Mouse (Mus musculus) MEL (cell line): ENCODE results near the gene Vps72. TPM values are rescaled to one million over a fixed set of nuclear protein-coding genes. Genes with fewer than 3 reads are reported as not detected.

Source experiments
- DNase-seq: peaks from one replicate; pipeline ENCODE4 v3.0.0; 2011; ENCODE audit warnings: low read depth, low spot score
- H3K27ac ChIP-seq: 2 replicates; pipeline ENCODE4 v1.5.1; 2012; ENCODE audit warnings: low read depth, mild to moderate bottlenecking, control low read depth, low read length, moderate library complexity; ENCODE audit not compliant: control insufficient read depth
- H3K27me3 ChIP-seq, 2 experiments: fragments of 150-350 bp in 1 of 2; sonication (generic) in 1 of 2; 2 replicates each; pipeline ENCODE4 v1.6.1; 2012; ENCODE audit warnings: low read length in 2 of 2, mild to moderate bottlenecking in 2 of 2, improper control_type of control experiment in 1 of 2, moderate library complexity in 1 of 2; ENCODE audit not compliant: insufficient read depth in 2 of 2, control insufficient read depth in 1 of 2
- H3K36me3 ChIP-seq, 2 experiments: 2 replicates each; pipeline ENCODE4 v1.6.1; 2012 to 2014; ENCODE audit warnings: low read length in 2 of 2, improper control_type of control experiment in 1 of 2, inconsistent platforms in 1 of 2, mild to moderate bottlenecking in 1 of 2; ENCODE audit not compliant: insufficient read depth in 2 of 2, control insufficient read depth in 1 of 2
- H3K4me1 ChIP-seq, 2 experiments: fragments of 150-350 bp in 1 of 2; sonication (generic) in 1 of 2; 2 replicates each; pipeline ENCODE4 v1.6.1; 2012; ENCODE audit warnings: low read length in 2 of 2, improper control_type of control experiment in 1 of 2, mild to moderate bottlenecking in 1 of 2; ENCODE audit not compliant: insufficient read depth in 2 of 2, control insufficient read depth in 1 of 2
- H3K4me3 ChIP-seq, 2 experiments: fragments of 150-350 bp in 1 of 2; sonication (generic) in 1 of 2; 2 replicates each; pipeline ENCODE4 v1.5.1; 2012; ENCODE audit warnings: low read depth in 2 of 2, low read length in 2 of 2, mild to moderate bottlenecking in 2 of 2, moderate library complexity in 2 of 2, control low read depth in 1 of 2, improper control_type of control experiment in 1 of 2; ENCODE audit not compliant: control insufficient read depth in 1 of 2, insufficient read depth in 1 of 2
- H3K79me2 ChIP-seq: 2 replicates; pipeline ENCODE4 v1.6.1; 2012; ENCODE audit warnings: mild to moderate bottlenecking, low read length, moderate library complexity; ENCODE audit not compliant: control insufficient read depth, poor library complexity, insufficient read depth
- H3K9ac ChIP-seq: 2 replicates; pipeline ENCODE4 v1.6.1; 2012; ENCODE audit warnings: low read depth, mild to moderate bottlenecking, control low read depth, low read length, moderate library complexity; ENCODE audit not compliant: control insufficient read depth, poor library complexity, severe bottlenecking
- H3K9me3 ChIP-seq: fragments of 150-350 bp; sonication (generic); replicated peaks from 2 replicates; pipeline ENCODE4 v1.6.1; 2012; ENCODE audit warnings: mild to moderate bottlenecking, low read length, improper control_type of control experiment, moderate library complexity; ENCODE audit not compliant: insufficient read depth
- CHD1 ChIP-seq: IDR thresholded peaks from 2 replicates; pipeline ENCODE4 v1.6.1; 2012; ENCODE audit warnings: low read depth, mild to moderate bottlenecking, inconsistent platforms, low read length, improper control_type of control experiment
- CTCF ChIP-seq, 3 experiments: IDR thresholded peaks in 2 of 3; conservative IDR thresholded peaks in 1 of 3; 2 replicates each; pipeline ENCODE4 v1.5.1; 2011 to 2012; ENCODE audit warnings: low read length in 3 of 3, low read depth in 2 of 3, mild to moderate bottlenecking in 2 of 3, improper control_type of control experiment in 1 of 3, inconsistent platforms in 1 of 3, mixed read lengths in 1 of 3, moderate library complexity in 1 of 3; ENCODE audit not compliant: control insufficient read depth in 1 of 3, insufficient read depth in 1 of 3, poor library complexity in 1 of 3, severe bottlenecking in 1 of 3
- E2F4 ChIP-seq: IDR thresholded peaks from 2 replicates; pipeline ENCODE4 v1.6.1; 2011; ENCODE audit warnings: low read depth, low read length, improper control_type of control experiment, borderline replicate concordance
- EP300 ChIP-seq, 2 experiments: IDR thresholded peaks; 2 replicates each; pipeline ENCODE4 v1.6.1; 2011; ENCODE audit warnings: improper control_type of control experiment in 2 of 2, low read length in 2 of 2, low read depth in 1 of 2, mild to moderate bottlenecking in 1 of 2
- GABPA ChIP-seq: IDR thresholded peaks from 2 replicates; pipeline ENCODE4 v1.6.1; 2012; ENCODE audit warnings: low read depth, mild to moderate bottlenecking, inconsistent platforms, low read length, improper control_type of control experiment, moderate library complexity
- HCFC1 ChIP-seq: IDR thresholded peaks from 2 replicates; pipeline ENCODE4 v1.6.1; 2012; ENCODE audit warnings: low read depth, mild to moderate bottlenecking, inconsistent platforms, low read length, improper control_type of control experiment, moderate library complexity
- JUND ChIP-seq: IDR thresholded peaks from 2 replicates; pipeline ENCODE4 v1.6.1; 2011; ENCODE audit warnings: low read depth, mild to moderate bottlenecking, improper control_type of control experiment, low read length
- MAFK ChIP-seq: IDR thresholded peaks from 2 replicates; pipeline ENCODE4 v1.6.1; 2011; ENCODE audit warnings: low read depth, mild to moderate bottlenecking, low read length, improper control_type of control experiment, borderline replicate concordance
- MAX ChIP-seq: IDR thresholded peaks from 2 replicates; pipeline ENCODE4 v1.6.1; 2011; ENCODE audit warnings: low read length, improper control_type of control experiment
- MEF2A ChIP-seq: IDR thresholded peaks from 2 replicates; pipeline ENCODE4 v1.6.1; 2014; ENCODE audit warnings: low read depth, mild to moderate bottlenecking, inconsistent platforms, low read length, improper control_type of control experiment; ENCODE audit not compliant: poor library complexity, insufficient replicate concordance, severe bottlenecking; ENCODE audit errors: extremely low read depth
- NELFE ChIP-seq: IDR thresholded peaks from 2 replicates; pipeline ENCODE4 v1.6.1; 2011; ENCODE audit warnings: low read depth, low read length, improper control_type of control experiment
- NRF1 ChIP-seq: IDR thresholded peaks from 2 replicates; pipeline ENCODE4 v1.6.1; 2014; ENCODE audit warnings: low read depth, mild to moderate bottlenecking, inconsistent platforms, low read length, improper control_type of control experiment, moderate library complexity; ENCODE audit not compliant: poor library complexity, insufficient read depth, severe bottlenecking
- POLR2A ChIP-seq, 2 experiments: IDR thresholded peaks; 2 replicates each; pipeline ENCODE4 v1.6.1; 2011 to 2012; ENCODE audit warnings: low read length in 2 of 2, mild to moderate bottlenecking in 2 of 2, control low read depth in 1 of 2, improper control_type of control experiment in 1 of 2, low read depth in 1 of 2, moderate library complexity in 1 of 2; ENCODE audit not compliant: control insufficient read depth in 1 of 2, insufficient read depth in 1 of 2, poor library complexity in 1 of 2
- POLR2AphosphoS5 ChIP-seq: IDR thresholded peaks from 2 replicates; pipeline ENCODE4 v1.6.1; 2012; ENCODE audit warnings: low read depth, borderline replicate concordance, mild to moderate bottlenecking, inconsistent platforms, low read length, moderate library complexity, mixed read lengths
- SIN3A ChIP-seq: IDR thresholded peaks from 2 replicates; pipeline ENCODE4 v1.6.1; 2012; ENCODE audit warnings: low read length, improper control_type of control experiment, inconsistent platforms
- SMC3 ChIP-seq: IDR thresholded peaks from 2 replicates; pipeline ENCODE4 v1.6.1; 2011; ENCODE audit warnings: low read depth, low read length, improper control_type of control experiment
- TAL1 ChIP-seq: IDR thresholded peaks from 2 replicates; pipeline ENCODE4 v1.6.1; 2012; ENCODE audit warnings: mild to moderate bottlenecking, inconsistent platforms, low read length, moderate library complexity, mixed read lengths
- TBP ChIP-seq: IDR thresholded peaks from 2 replicates; pipeline ENCODE4 v1.8.0; 2011; ENCODE audit warnings: low read depth, low read length, improper control_type of control experiment
- TCF12 ChIP-seq: IDR thresholded peaks from 2 replicates; pipeline ENCODE4 v1.6.1; 2014; ENCODE audit warnings: low read depth, mild to moderate bottlenecking, inconsistent platforms, low read length, improper control_type of control experiment, moderate library complexity
- ZC3H11A ChIP-seq: IDR thresholded peaks from 2 replicates; pipeline ENCODE4 v1.6.1; 2012; ENCODE audit warnings: low read depth, mild to moderate bottlenecking, inconsistent platforms, low read length, improper control_type of control experiment
- polyA plus RNA-seq, 2 experiments: library from polyadenylated mRNA; stranded (reverse) in 1 of 2; unstranded in 1 of 2; fragments of >175 nt in 1 of 2; fragments of >200 nt in 1 of 2; gene quantifications; 2 replicates each; pipeline versions ENCODE4 v1.2.1 to v1.2.4; 2012; ENCODE audit warnings: low replicate concordance in 2 of 2, low read depth in 1 of 2; ENCODE audit not compliant: insufficient read length in 2 of 2, insufficient read depth in 1 of 2, missing spikeins in 1 of 2
- total RNA-seq: library from RNA; depleted of rRNA; stranded (reverse); fragments of 300-350 nt; gene quantifications from 2 replicates; pipeline ENCODE4 v1.2.3, GENCODE M21; 2012

The Vps72 gene
- total and polyA plus RNA-seq, 3 experiments: 128 to 416 (median 266) TPM

GRCm38 (mm10) chr3:95141952-95142616 lies 31.3 kb downstream of the Vps72 start, which contains the start of gene Tnfaip8l2:
Tnfaip8l2 (minus strand) TSS chr3:95142360.
- peak; percentile 88 for DNase-seq
- H3K9me3 ChIP-seq: no peaks in the 10 kb centered on the region
- H3K9ac ChIP-seq: peak within 1 kb of the TSS; percentile 6
- no peaks in the 10 kb centered on the region; a peak in 2 of 4 replicates for H3K27me3 ChIP-seq
- no peaks in the 10 kb centered on the region for H3K79me2 ChIP-seq
- H3K27ac ChIP-seq: peak within 1 kb of the TSS; percentile 25; the same call in 1 of the 2 replicates
- H3K4me1 ChIP-seq: peaks cover 8 to 14% of the 10 kb centered on the region in 2 experiments
- H3K4me3 ChIP-seq: peak within 1 kb of the TSS; percentile 32 to 43
- H3K36me3 ChIP-seq: peaks cover 0 to 14% of the 10 kb centered on the region in 2 experiments; a peak in 3 of 4 replicates
- peak in 1 of 2 experiments; percentile 58; a peak in 1 of 4 replicates for TF ChIP-seq POLR2A (IDR thresholded peaks at IDR 0.05; ENCODE audit: control insufficient read depth in 1 of 2, insufficient read depth in 1 of 2, low read depth in 1 of 2, low read length in 2 of 2, poor library complexity in 1 of 2)
- TF ChIP-seq HCFC1: no peak; the same call in 1 of the 2 replicates
- TF ChIP-seq GABPA: no peak
- TF ChIP-seq TCF12: 0 out of 2 replicates have a peak, but pooled peaks have one; percentile 16
- TF ChIP-seq MAFK: no peak
- no peak for TF ChIP-seq EP300 (IDR thresholded peaks at IDR 0.05; ENCODE audit: low read depth in 1 of 2, low read length in 2 of 2)
- TF ChIP-seq MAX: no peak
- no peak for TF ChIP-seq MEF2A
- TF ChIP-seq E2F4: no peak
- TF ChIP-seq CTCF (IDR thresholded peaks at IDR 0.05 in 2 of 3, conservative IDR thresholded peaks at IDR 0.05 in 1 of 3; ENCODE audit: control insufficient read depth in 1 of 3, insufficient read depth in 1 of 3, low read depth in 2 of 3, low read length in 3 of 3, poor library complexity in 1 of 3, severe bottlenecking in 1 of 3): no peak
- peak; percentile 61; the same call in 1 of the 2 replicates for TF ChIP-seq CHD1
- TF ChIP-seq SIN3A: 0 out of 2 replicates have a peak, but pooled peaks have one; percentile 46
- no peak for TF ChIP-seq JUND
- peak; percentile 57 for TF ChIP-seq TBP
- no peak for TF ChIP-seq SMC3
- TF ChIP-seq NELFE: peak; percentile 58; the same call in 1 of the 2 replicates
- no peak for TF ChIP-seq POLR2AphosphoS5
- no peak for TF ChIP-seq ZC3H11A
- TF ChIP-seq TAL1: no peak
- TF ChIP-seq NRF1: no peak
